Mouse (Mus musculus) cerebellum, postnatal 4 days (tissue): Measurements from ENCODE around the gene Scmh1.

ENCODE experiments used
- DNase-seq, 2 experiments: peaks; one replicate each; pipeline ENCODE4 v3.0.0; 2022; ENCODE audit warnings: low spot score in 2 of 2, mixed read lengths in 1 of 2

Scmh1 gene

DNA sequence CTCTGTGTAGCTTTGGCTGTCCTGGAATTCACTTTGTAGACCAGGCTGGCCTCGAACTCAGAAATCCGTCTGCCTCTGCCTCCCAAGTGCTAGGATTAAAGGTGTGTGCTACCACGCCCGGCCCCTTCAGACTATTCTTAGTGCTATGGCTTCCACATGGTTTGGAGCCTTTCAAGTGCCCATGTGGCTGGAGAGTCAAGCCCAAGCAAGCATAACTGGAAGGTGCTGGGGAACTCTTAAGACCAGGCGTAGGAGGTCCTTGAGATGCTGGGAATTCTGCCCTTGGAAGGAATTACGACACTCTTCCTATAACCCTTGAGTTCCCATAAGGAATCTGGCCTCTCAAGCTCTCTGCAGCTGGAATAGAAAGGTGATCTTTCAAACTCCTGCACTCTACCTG lies 151.5 kb downstream of the Scmh1 start:
- DNase-seq: no peak

DNA sequence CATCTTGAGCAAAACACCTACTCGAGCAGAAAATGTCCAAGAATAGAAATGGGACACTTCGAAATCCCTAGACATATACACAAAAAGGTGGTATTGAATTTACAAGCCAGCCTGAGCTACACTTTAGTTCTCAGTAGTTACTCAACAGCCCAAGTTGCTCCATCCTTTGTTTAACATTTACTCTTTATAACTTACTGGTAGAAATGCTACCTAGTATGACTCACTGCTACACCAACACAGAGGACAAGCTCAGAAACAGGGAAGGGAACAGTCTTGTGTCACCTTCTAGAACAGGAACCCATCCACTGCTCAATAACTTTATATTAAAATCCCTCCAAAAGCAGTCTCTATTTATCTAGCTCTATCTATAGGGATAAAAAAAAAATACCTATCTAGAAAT lies 160.6 kb downstream of the Scmh1 start:
- no peak for DNase-seq

- DNase-seq: no peak
Measured at GRCm38 (mm10) chr4:120568005-120568404, 162.9 kb downstream of the Scmh1 start.

DNA sequence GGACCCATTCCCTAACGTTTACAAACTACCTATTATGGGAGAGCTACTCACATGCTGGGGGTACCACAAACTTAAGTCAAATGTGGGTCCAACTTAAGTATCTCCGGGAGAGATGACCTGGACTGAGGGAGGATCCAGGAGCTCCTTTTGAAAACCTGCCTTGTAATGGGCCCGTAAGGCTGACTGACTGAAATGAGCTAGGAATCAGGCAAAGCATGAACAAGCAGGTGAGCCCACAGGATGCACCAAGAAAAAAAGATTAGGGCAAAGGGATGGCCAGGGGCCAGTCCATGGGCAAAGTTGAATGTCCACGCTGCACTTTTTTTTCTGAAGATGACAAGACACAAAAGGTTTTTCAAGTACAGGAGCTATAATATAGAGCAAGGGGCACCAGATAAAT lies 163.9 kb downstream of the Scmh1 start:
- DNase-seq: no peak

GRCm38 (mm10) chr4:120569486-120570437 lies 164.7 kb downstream of the Scmh1 start, which contains the start of gene Ctps:
TSS of gene Ctps (minus strand) at chr4:120570276.
- peak; percentile 90 to 95 for DNase-seq

- no peak for DNase-seq
Measured at GRCm38 (mm10) chr4:120570438-120571069, 165.5 kb downstream of the Scmh1 start.

- no peak for DNase-seq
Measured at GRCm38 (mm10) chr4:120571070-120571464, 166.0 kb downstream of the Scmh1 start.

GRCm38 (mm10) chr4:120571691-120572090 lies 166.6 kb downstream of the Scmh1 start:
- no peak for DNase-seq
